ENCODE assay signal across 7 mouse cellular contexts in genomic region chr12:117385072-117385666, GRCm38 (mm10).
DNase-seq lines count a peak whose midpoint lies in the region; ATAC-seq and TF ChIP-seq lines count a peak whose summit lies in the region.

No protein-coding gene starts in this region.

- no peak overlapping the region for H3K4me3 ChIP-seq in kidney, adult 2 months (ENCODE audit: insufficient read depth, low read depth, low read length)
- H3K4me3 ChIP-seq in limb, embryonic 12.5 days (replicated peaks), result no peak overlapping the region
- H3K4me3 ChIP-seq in midbrain, embryonic 16.5 days (ENCODE audit: low read depth, low read length), result no peak overlapping the region

- peak; percentile 54; the same call in 1 of the 2 replicates for ATAC-seq in limb, embryonic 12.5 days (ENCODE audit: insufficient number of reproducible peaks, insufficient read depth, low FRiP score, low TSS enrichment, low read depth)
- ATAC-seq in midbrain, embryonic 16.5 days, result peak; percentile 84

- H3K27me3 ChIP-seq in kidney, adult 2 months (replicated peaks; ENCODE audit: control insufficient read depth, insufficient read depth, low read length), result no peaks in the 10 kb centered on the region
- H3K27me3 ChIP-seq in limb, embryonic 12.5 days, result no peaks in the 10 kb centered on the region
- no peaks in the 10 kb centered on the region for H3K27me3 ChIP-seq in midbrain, embryonic 16.5 days (ENCODE audit: control insufficient read depth, insufficient read depth, low read depth, low read length)

- DNase-seq in adrenal gland, adult 2 months, result peak; percentile 65
- DNase-seq in embryo, embryonic 10 days (ENCODE audit: low spot score), result peak; percentile 95
- DNase-seq in gastrocnemius, postnatal 36 days, result peak; percentile 58 to 64
- peak; percentile 75 for DNase-seq in kidney, adult 2 months
- peak; percentile 42 to 84 for DNase-seq in spleen, postnatal 10 days (ENCODE audit: low spot score in 2 of 2)

- H3K4me2 ChIP-seq in limb, embryonic 12.5 days, result no peak overlapping the region
- no peak overlapping the region for H3K4me2 ChIP-seq in midbrain, embryonic 16.5 days (ENCODE audit: low read length)

- H3K36me3 ChIP-seq in kidney, adult 2 months (ENCODE audit: control insufficient read depth, insufficient read depth, low read length), result no peaks in the 10 kb centered on the region
- H3K36me3 ChIP-seq in limb, embryonic 12.5 days, result no peaks in the 10 kb centered on the region
- no peaks in the 10 kb centered on the region for H3K36me3 ChIP-seq in midbrain, embryonic 16.5 days (ENCODE audit: control insufficient read depth, insufficient read depth, low read length)

- peak; percentile 98 for TF ChIP-seq CTCF in kidney, adult 2 months (conservative IDR thresholded peaks at IDR 0.05; ENCODE audit: insufficient read depth, insufficient read length, low read depth, low read length)

- 9% methylated on average over 6 of the region's 6 CpGs for WGBS in kidney, adult 2 months
- WGBS in limb, embryonic 12.5 days, result 15% methylated on average over 6 of the region's 6 CpGs
- WGBS in midbrain, embryonic 16.5 days, result 13% methylated on average over 6 of the region's 6 CpGs

- no peak overlapping the region for H3K9ac ChIP-seq in limb, embryonic 12.5 days (replicated peaks)
- no peak overlapping the region for H3K9ac ChIP-seq in midbrain, embryonic 16.5 days (ENCODE audit: low read depth, low read length)

- intact Hi-C loops in gastrocnemius, postnatal 36 days (cut with DNase I), result loop anchor here (2.0 kb wide), 1 partner anchor 384 kb away; no protein-coding TSS in a partner anchor

- H3K27ac ChIP-seq in kidney, adult 2 months (ENCODE audit: insufficient read depth, low read depth, low read length), result no peak overlapping the region
- no peak overlapping the region for H3K27ac ChIP-seq in limb, embryonic 12.5 days
- no peak overlapping the region for H3K27ac ChIP-seq in midbrain, embryonic 16.5 days (ENCODE audit: low read length)

- no peaks in the 10 kb centered on the region for H3K4me1 ChIP-seq in kidney, adult 2 months (ENCODE audit: control insufficient read depth, insufficient read depth, low read length)
- H3K4me1 ChIP-seq in limb, embryonic 12.5 days (replicated peaks), result no peaks in the 10 kb centered on the region
- H3K4me1 ChIP-seq in midbrain, embryonic 16.5 days (ENCODE audit: control insufficient read depth, insufficient read depth, low read length), result peaks cover 3% of the 10 kb centered on the region; the same call in 1 of the 2 replicates

- no peak for TF ChIP-seq POLR2A in kidney, adult 2 months (IDR thresholded peaks at IDR 0.05; ENCODE audit: low read depth, low read length)

- no peaks in the 10 kb centered on the region for H3K9me3 ChIP-seq in limb, embryonic 12.5 days
- no peaks in the 10 kb centered on the region for H3K9me3 ChIP-seq in midbrain, embryonic 16.5 days (replicated peaks; ENCODE audit: control insufficient read depth, low read length, poor library complexity, severe bottlenecking)
